Mouse (Mus musculus) midbrain, embryonic 12.5 days (tissue): ENCODE results near the gene Olfr279. TPM values are rescaled to one million over a fixed set of nuclear protein-coding genes. Genes with fewer than 3 reads are reported as not detected.

Source experiments
- ATAC-seq: fragments of 200-750 bp; cut with Nextera tagmentation; 2 replicates; pipeline ENCODE4 v1.8.0; 2017; ENCODE audit warnings: low read depth, moderate TSS enrichment, moderate library complexity; ENCODE audit not compliant: low FRiP score
- H3K27ac ChIP-seq: fragments of 300-500 bp; sonication (generic); replicated peaks from 2 replicates; pipeline ENCODE4 v1.5.1; 2016; ENCODE audit warnings: mild to moderate bottlenecking
- H3K27me3 ChIP-seq: fragments of 300-500 bp; sonication (generic); 2 replicates; pipeline ENCODE4 v1.6.1; 2016; ENCODE audit warnings: mild to moderate bottlenecking
- H3K36me3 ChIP-seq: fragments of 300-500 bp; sonication (generic); 2 replicates; pipeline ENCODE4 v1.6.1; 2016
- H3K4me1 ChIP-seq: fragments of 300-500 bp; sonication (generic); 2 replicates; pipeline ENCODE4 v1.6.1; 2016
- H3K4me2 ChIP-seq: fragments of 300-500 bp; sonication (generic); replicated peaks from 2 replicates; pipeline ENCODE4 v1.6.1; 2016; ENCODE audit warnings: mild to moderate bottlenecking, moderate library complexity
- H3K4me3 ChIP-seq: fragments of 300-500 bp; sonication (generic); 2 replicates; pipeline ENCODE4 v1.5.1; 2016; ENCODE audit warnings: mild to moderate bottlenecking
- H3K9ac ChIP-seq: fragments of 300-500 bp; sonication (generic); replicated peaks from 2 replicates; pipeline ENCODE4 v1.6.1; 2016; ENCODE audit warnings: mild to moderate bottlenecking, moderate library complexity
- H3K9me3 ChIP-seq: fragments of 300-500 bp; sonication (generic); 2 replicates; pipeline ENCODE4 v1.6.1; 2016; ENCODE audit warnings: mild to moderate bottlenecking
- WGBS: fragments of 180-500 bp; shearing (Covaris S2); methylation state at CpG from one replicate; pipeline ENCODE4 v1.1.7; 2016; 5-methylcytosine and 5-hydroxymethylcytosine counted together
- microRNA-seq: library from miRNA; unstranded; fragments of <30 nt; microRNA quantifications from one replicate; pipeline ENCODE4, GENCODE M21; 2017
- polyA plus RNA-seq: library from polyadenylated mRNA; unstranded; fragments of >200 nt; fragmentation: Nextera tagmentation; extraction: Ambion mirVana; gene quantifications from 2 replicates; pipeline ENCODE4 v1.2.1, GENCODE M21; 2016

The Olfr279 gene
- polyA plus RNA-seq, 1 experiment from 2014 or later = not detected

DNA sequence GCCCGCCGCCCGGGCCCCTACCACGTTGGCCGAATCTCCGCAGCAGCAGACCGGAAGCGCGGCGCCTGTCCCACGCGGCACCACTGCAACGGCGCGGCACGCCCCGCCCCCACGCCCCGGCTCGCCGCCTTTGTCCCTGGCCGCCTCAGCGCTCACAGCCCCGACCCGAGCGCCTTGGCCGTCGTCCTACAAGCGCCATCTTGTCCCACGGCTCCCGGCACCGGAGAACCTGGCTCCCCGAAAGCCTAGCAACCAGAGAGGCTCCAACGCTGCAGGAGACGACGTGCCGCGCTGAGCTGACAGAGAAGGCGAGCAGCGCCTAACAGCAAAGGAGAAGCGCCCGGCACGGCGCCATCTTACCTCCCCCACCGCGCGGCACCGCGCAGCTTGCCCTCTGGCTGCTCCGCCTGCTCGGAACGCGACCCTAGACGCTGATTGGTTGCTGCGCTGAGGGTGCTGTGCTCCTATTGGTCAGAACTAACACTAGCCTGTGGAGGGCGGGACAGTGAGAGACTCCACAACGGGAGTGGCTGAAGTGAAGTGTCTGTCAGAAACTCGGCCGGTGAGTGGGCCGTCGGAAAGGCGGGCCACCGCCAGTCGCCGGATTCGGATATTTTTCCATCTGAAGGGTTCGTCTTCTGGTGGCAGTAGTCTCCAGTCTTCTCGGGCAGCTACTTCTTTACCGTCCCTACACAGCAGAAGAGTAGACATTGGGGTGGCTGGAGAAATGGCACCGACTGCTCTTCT is 41.9 kb downstream of the Olfr279 start, which contains the start of gene Kansl2:
Gene Kansl2, minus strand, starts transcription at position 384 of the 747 bp plus-strand sequence.
- H3K36me3 ChIP-seq = peaks cover 30% of the 10 kb centered on the region
- H3K4me3 ChIP-seq = peak within 1 kb of the TSS; percentile 88
- H3K27ac ChIP-seq = peak within 1 kb of the TSS; percentile 99
- no peaks in the 10 kb centered on the region for H3K9me3 ChIP-seq
- peak within 1 kb of the TSS; percentile 91 for H3K4me2 ChIP-seq
- under 1% methylated on average over 69 of the region's 70 CpGs for WGBS
- peaks cover 19% of the 10 kb centered on the region for H3K4me1 ChIP-seq
- H3K27me3 ChIP-seq = no peaks in the 10 kb centered on the region
- H3K9ac ChIP-seq = peak within 1 kb of the TSS; percentile 95
- ATAC-seq = peak; percentile 100

DNA sequence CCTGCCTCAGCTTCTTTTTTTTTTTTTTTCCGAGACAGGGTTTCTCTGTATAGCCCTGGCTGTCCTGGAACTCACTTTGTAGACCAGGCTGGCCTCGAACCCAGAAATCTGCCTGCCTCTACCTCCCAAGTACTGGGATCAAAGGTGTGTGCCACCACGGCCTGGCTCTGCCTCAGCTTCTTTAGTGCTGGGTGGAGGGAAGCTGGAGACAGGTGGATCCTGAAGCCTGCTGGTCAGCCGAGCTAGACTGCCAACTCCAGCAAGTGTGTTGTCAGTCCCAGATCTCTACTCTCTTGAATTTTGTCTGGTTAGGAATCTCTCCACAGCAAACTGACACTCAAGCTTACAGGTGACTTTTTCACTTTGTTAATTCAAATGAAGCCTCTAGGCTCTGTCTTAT is 43.7 kb downstream of the Olfr279 start:
- ATAC-seq = no peak
- H3K9me3 ChIP-seq = no peaks in the 10 kb centered on the region
- H3K4me3 ChIP-seq = no peak overlapping the region

DNA sequence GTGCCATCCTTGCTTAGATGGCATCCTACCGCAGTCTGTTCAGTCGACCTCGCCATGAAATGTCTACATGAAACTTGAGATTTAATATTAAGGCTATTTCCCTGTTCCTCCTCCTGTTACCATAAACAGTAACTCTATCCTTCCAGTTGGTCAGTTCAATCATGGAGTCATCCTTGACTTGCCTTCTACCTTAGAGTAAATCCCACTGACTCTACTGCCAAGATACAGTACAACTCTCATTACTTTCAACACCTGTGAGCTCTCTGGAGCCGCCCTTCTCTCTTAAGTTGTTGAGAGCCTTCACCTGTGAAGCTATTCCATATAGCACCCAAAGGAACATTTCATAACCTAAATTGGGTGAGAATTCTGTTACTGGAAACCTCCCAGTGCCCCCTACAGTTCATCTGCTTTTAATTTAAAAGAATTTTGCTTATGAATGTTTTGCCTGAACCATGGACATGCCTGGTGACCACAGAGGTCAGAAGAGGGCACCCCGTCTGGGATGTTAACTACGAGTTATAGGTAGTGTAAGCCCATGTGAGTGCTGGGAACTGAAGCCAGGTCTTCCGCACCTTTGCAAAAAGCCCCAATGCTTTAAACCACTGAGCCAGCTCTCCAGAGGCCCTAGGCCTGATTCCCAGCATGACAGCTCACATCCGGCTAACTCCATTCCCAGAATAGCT is 44.8 kb downstream of the Olfr279 start:
- no peaks in the 10 kb centered on the region for H3K9me3 ChIP-seq
- H3K27ac ChIP-seq = no peak overlapping the region
- no peak overlapping the region for H3K4me2 ChIP-seq
- H3K9ac ChIP-seq = no peak overlapping the region
- 92% methylated on average over 8 of the region's 8 CpGs for WGBS
- peaks cover 13% of the 10 kb centered on the region for H3K4me1 ChIP-seq
- H3K4me3 ChIP-seq = no peak overlapping the region
- no peaks in the 10 kb centered on the region for H3K27me3 ChIP-seq
- H3K36me3 ChIP-seq = peaks cover 17% of the 10 kb centered on the region
- ATAC-seq = no peak

More for the DNA sequence above, 43.7 kb downstream of the Olfr279 start:
- H3K4me2 ChIP-seq = no peak overlapping the region
- H3K27ac ChIP-seq = no peak overlapping the region
- 89% methylated on average over 4 of the region's 4 CpGs for WGBS
- no peaks in the 10 kb centered on the region for H3K27me3 ChIP-seq
- H3K9ac ChIP-seq = no peak overlapping the region
- H3K4me1 ChIP-seq = peaks cover 19% of the 10 kb centered on the region
- H3K36me3 ChIP-seq = peaks cover 17% of the 10 kb centered on the region

DNA sequence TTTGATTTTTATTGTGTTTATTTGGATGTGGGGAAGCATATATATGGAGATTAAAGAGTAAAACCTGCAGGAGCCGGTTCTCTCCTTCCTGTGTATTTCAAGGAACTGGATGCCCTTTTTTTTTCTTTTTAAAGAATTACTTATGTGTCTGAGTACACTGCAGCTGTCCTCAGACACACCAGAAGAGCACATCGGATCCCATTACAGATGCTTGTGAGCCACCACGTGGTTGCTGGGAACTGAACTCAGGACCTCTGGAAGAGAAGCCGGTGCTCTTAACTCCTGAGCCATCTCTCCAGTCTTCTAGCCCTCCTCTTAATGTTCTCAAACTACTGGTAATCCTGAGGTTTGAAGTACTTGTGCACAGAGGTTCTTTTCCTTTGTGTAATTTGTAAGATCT is 45.7 kb downstream of the Olfr279 start:
- WGBS = 81% methylated on average over 4 of the region's 4 CpGs
- ATAC-seq = no peak
- Histone ChIP-seq H3K4me3 (no peak overlapping the region), H3K9me3 (no peaks in the 10 kb centered on the region), H3K27me3 (no peaks in the 10 kb centered on the region), H3K27ac (no peak overlapping the region), H3K9ac (no peak overlapping the region), H3K36me3 (peaks cover 26% of the 10 kb centered on the region), H3K4me2 (no peak overlapping the region), H3K4me1 (peaks cover 4% of the 10 kb centered on the region)

DNA sequence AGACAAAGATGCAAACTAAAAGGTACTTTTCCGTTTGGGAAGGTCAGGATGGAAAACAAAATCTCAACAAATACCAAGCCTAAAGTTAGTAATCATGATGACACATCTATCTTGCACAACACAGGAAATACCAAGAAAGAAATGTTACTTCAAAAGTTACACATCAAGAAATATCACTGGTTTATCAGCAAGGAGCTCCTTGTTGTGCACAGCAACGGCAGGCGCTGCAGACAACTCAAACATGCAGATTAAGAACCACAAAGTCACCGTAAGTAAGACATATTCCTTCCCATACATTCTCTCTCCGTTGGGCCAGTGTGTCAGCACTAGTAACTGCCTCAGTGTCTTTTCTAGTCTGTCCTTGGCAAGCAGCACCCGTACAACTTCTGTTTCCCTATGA is 48.9 kb downstream of the Olfr279 start:
- WGBS = 90% methylated on average over 6 of the region's 6 CpGs
- no peak for ATAC-seq
- Histone ChIP-seq H3K9ac (no peak overlapping the region), H3K36me3 (peaks cover 57% of the 10 kb centered on the region), H3K4me1 (no peaks in the 10 kb centered on the region), H3K27me3 (no peaks in the 10 kb centered on the region), H3K4me2 (no peak overlapping the region), H3K27ac (no peak overlapping the region), H3K4me3 (no peak overlapping the region), H3K9me3 (no peaks in the 10 kb centered on the region)

DNA sequence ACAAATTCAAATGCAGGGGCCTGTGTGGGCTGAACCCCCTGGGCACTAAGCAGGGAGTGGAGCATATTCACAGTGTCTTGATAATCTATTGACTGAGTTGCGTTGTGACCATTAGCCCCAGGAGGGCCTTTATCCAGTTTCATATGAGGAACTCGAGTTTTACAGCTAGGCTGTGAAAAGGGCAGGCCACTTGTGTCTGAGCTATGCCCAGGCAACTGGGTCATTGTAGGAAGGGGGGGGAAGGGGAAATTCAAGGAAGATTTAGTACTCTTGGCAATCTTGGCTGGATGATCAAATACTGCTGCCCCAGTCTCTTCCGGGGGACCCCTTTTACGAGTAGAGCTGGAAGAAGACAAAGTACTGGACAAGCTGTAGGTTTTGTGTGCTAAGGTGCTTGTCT is 51.1 kb downstream of the Olfr279 start:
- Histone ChIP-seq H3K27ac (no peak overlapping the region), H3K9ac (no peak overlapping the region), H3K4me1 (no peaks in the 10 kb centered on the region), H3K4me3 (no peak overlapping the region), H3K36me3 (peaks cover 76% of the 10 kb centered on the region), H3K9me3 (no peaks in the 10 kb centered on the region), H3K27me3 (no peaks in the 10 kb centered on the region), H3K4me2 (no peak overlapping the region)
- 88% methylated on average over 4 of the region's 4 CpGs for WGBS
- no peak for ATAC-seq

DNA sequence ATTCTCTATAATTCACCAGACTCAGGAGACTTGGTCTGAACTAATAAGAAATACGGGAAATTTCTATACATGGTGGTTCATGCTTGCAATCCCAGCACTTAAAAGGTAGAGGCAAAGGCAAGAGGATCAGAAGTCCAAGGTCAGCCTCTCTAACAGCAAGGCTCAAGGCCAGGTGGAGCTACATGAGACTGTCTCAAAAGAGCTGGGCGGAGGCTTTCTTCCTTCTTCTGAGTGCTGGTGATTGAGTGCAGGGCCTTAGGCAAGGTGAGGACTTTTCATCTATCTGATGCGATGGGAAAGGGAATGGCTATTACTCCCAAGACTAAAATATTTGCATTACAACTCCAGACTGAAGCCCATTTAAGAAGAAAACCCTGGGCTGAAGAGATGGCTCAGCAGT is 52.9 kb downstream of the Olfr279 start:
- H3K4me1 ChIP-seq = no peaks in the 10 kb centered on the region
- H3K27ac ChIP-seq = no peak overlapping the region
- 97% methylated on average over 3 of the region's 3 CpGs for WGBS
- no peak overlapping the region for H3K9ac ChIP-seq
- H3K4me2 ChIP-seq = no peak overlapping the region
- peaks cover 83% of the 10 kb centered on the region for H3K36me3 ChIP-seq
- no peak overlapping the region for H3K4me3 ChIP-seq
- ATAC-seq = no peak
- no peaks in the 10 kb centered on the region for H3K9me3 ChIP-seq
- H3K27me3 ChIP-seq = no peaks in the 10 kb centered on the region

DNA sequence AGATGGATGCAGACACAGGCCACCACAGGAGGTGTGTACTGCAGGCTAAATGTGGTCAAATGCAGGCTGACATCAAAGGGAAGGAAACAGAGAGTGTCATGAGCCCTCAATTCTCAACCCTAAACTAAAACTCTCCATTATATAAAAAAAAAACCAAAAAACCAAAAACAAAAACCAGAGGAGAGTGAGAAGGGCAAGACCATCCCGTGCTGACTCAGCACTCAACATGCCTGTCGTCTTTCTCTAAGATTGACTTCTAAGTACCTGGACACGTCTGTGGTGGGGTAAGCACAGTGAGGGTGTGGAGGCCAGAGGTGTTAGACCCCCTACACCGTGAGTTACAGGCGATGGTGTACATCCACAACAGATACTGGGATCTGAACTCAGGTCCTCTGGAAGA is 54.6 kb downstream of the Olfr279 start:
- Histone ChIP-seq H3K27ac (no peak overlapping the region), H3K36me3 (peaks cover 90% of the 10 kb centered on the region), H3K4me1 (no peaks in the 10 kb centered on the region), H3K9ac (no peak overlapping the region), H3K27me3 (no peaks in the 10 kb centered on the region), H3K4me2 (no peak overlapping the region), H3K9me3 (no peaks in the 10 kb centered on the region), H3K4me3 (no peak overlapping the region)
- WGBS = 96% methylated on average over 5 of the region's 5 CpGs
- no peak for ATAC-seq

Small RNA genes lying within 50 kb of the gene (microRNA-seq; reads per million reads assigned to microRNA genes)
- gene Mir1291 = 1.6 reads per million

Other genes starting within 250 kb of the Olfr279 start
- gene H1fnt, start 235.1 kb upstream of the Olfr279 start, polyA plus RNA-seq = not detected in 2 replicates
- gene Zfp641, start 196.2 kb upstream of the Olfr279 start, polyA plus RNA-seq = 2.3 and 2.9 TPM in 2 replicates
- not detected in 2 replicates for gene Olfr285, start 175.0 kb upstream of the Olfr279 start, polyA plus RNA-seq
- gene Olfr284, start 151.4 kb upstream of the Olfr279 start, polyA plus RNA-seq = not detected in 2 replicates
- gene Olfr283, start 111.5 kb upstream of the Olfr279 start, polyA plus RNA-seq = not detected in 2 replicates
- not detected in 2 replicates for gene Olfr282, start 61.2 kb upstream of the Olfr279 start, polyA plus RNA-seq
- gene Olfr281, start 39.8 kb upstream of the Olfr279 start, polyA plus RNA-seq = not detected in 2 replicates
- gene OR5BS1P, start 22.5 kb upstream of the Olfr279 start, polyA plus RNA-seq = not detected in 2 replicates
- not detected in 2 replicates for gene Lalba, start 9.7 kb upstream of the Olfr279 start, polyA plus RNA-seq
- 171 and 175 TPM in 2 replicates for gene Kansl2, start 41.9 kb downstream of the Olfr279 start, polyA plus RNA-seq
- gene Ccnt1, start 78.5 kb downstream of the Olfr279 start, polyA plus RNA-seq = 63.3 and 63.9 TPM in 2 replicates
- not detected in 2 replicates for gene 4930415O20Rik, start 78.6 kb downstream of the Olfr279 start, polyA plus RNA-seq
- 15.6 and 17.2 TPM in 2 replicates for gene Adcy6, start 117.7 kb downstream of the Olfr279 start, polyA plus RNA-seq
- gene Cacnb3, start 138.4 kb downstream of the Olfr279 start, polyA plus RNA-seq = 86.2 and 99.6 TPM in 2 replicates
- gene Ddx23, start 170.5 kb downstream of the Olfr279 start, polyA plus RNA-seq = 24.4 and 29.3 TPM in 2 replicates
- 8.0 and 8.3 TPM in 2 replicates for gene Rnd1, start 185.1 kb downstream of the Olfr279 start, polyA plus RNA-seq
- 0.87 and 1.8 TPM in 2 replicates for gene Ccdc65, start 215.8 kb downstream of the Olfr279 start, polyA plus RNA-seq
- 5.7 and 9.2 TPM in 2 replicates for gene Fkbp11, start 235.8 kb downstream of the Olfr279 start, polyA plus RNA-seq